Mouse (Mus musculus) stomach, postnatal 0 days (tissue): ENCODE measurements around the gene Ctr9. TPM values are rescaled to one million over a fixed set of nuclear protein-coding genes. Genes with fewer than 3 reads are reported as not detected.

ENCODE experiments used
- ATAC-seq: fragments of 200-750 bp; cut with Nextera tagmentation; 2 replicates; pipeline ENCODE4 v1.8.0; 2017; ENCODE audit not compliant: low FRiP score, low TSS enrichment
- DNase-seq: peaks from one replicate; pipeline ENCODE4 v3.0.0-alpha.2; 2016; ENCODE audit warnings: low spot score
- H3K27ac ChIP-seq: fragments of 300-500 bp; sonication (generic); replicated peaks from 2 replicates; pipeline ENCODE4 v1.5.1; 2014; ENCODE audit warnings: mild to moderate bottlenecking, control low read depth
- H3K27me3 ChIP-seq: fragments of 300-500 bp; sonication (generic); 2 replicates; pipeline ENCODE4 v1.6.1; 2014; ENCODE audit warnings: low read length; ENCODE audit not compliant: control insufficient read depth, insufficient read depth
- H3K36me3 ChIP-seq: fragments of 300-500 bp; sonication (generic); 2 replicates; pipeline ENCODE4 v1.6.1; 2014; ENCODE audit warnings: low read length, mixed read lengths; ENCODE audit not compliant: control insufficient read depth, insufficient read depth
- H3K4me1 ChIP-seq: fragments of 300-500 bp; sonication (generic); replicated peaks from 2 replicates; pipeline ENCODE4 v1.6.1; 2014; ENCODE audit warnings: antibody characterized with exemption; ENCODE audit not compliant: control insufficient read depth, insufficient read depth
- H3K4me2 ChIP-seq: fragments of 300-500 bp; sonication (generic); replicated peaks from 2 replicates; pipeline ENCODE4 v1.6.1; 2014; ENCODE audit warnings: low read depth, mild to moderate bottlenecking, control low read depth, moderate library complexity
- H3K4me3 ChIP-seq: fragments of 300-500 bp; sonication (generic); 2 replicates; pipeline ENCODE4 v1.5.1; 2014; ENCODE audit warnings: low read depth, low read length, control low read depth
- H3K9ac ChIP-seq: fragments of 300-500 bp; sonication (generic); 2 replicates; pipeline ENCODE4 v1.6.1; 2014; ENCODE audit warnings: mild to moderate bottlenecking, low read length, control low read depth, mixed read lengths
- H3K9me3 ChIP-seq: fragments of 300-500 bp; sonication (generic); 2 replicates; pipeline ENCODE4 v1.6.1; 2016; ENCODE audit warnings: low read length; ENCODE audit not compliant: control insufficient read depth
- CTCF ChIP-seq: IDR thresholded peaks from 2 replicates; pipeline ENCODE4 v1.5.1; 2016; ENCODE audit warnings: antibody characterized with exemption, low read depth, mild to moderate bottlenecking, moderate library complexity
- EP300 ChIP-seq: optimal IDR thresholded peaks from 2 replicates; pipeline ENCODE3; 2016; ENCODE audit warnings: antibody characterized with exemption
- WGBS: fragments of 180-500 bp; shearing (Covaris S2); extraction: QIAGEN DNeasy Blood & Tissue Kit; methylation state at CpG from one replicate; pipeline ENCODE4 v1.1.7; 2014; 5-methylcytosine and 5-hydroxymethylcytosine counted together
- polyA plus RNA-seq: library from polyadenylated mRNA; unstranded; fragments of >200 nt; fragmentation: Nextera tagmentation; extraction: Ambion mirVana; gene quantifications from 2 replicates; pipeline ENCODE4 v1.2.1, GENCODE M21; 2015

Gene Ctr9
- polyA plus RNA-seq: 22.4 and 26.4 TPM in 2 replicates

GRCm38 (mm10) chr7:111028281-111029045 is at the start of gene Ctr9:
TSS of gene Ctr9 (plus strand) at chr7:111028951.
- Histone ChIP-seq H3K9me3 (no peaks in the 10 kb centered on the region), H3K36me3 (no peaks in the 10 kb centered on the region), H3K4me3 (peak within 1 kb of the TSS; percentile 83), H3K4me1 (no peaks in the 10 kb centered on the region; the same call in 1 of the 2 replicates), H3K27ac (peak within 1 kb of the TSS; percentile 94), H3K27me3 (no peaks in the 10 kb centered on the region), H3K4me2 (peak within 1 kb of the TSS; percentile 80), H3K9ac (peak within 1 kb of the TSS; percentile 84)
- WGBS: 5% methylated on average over 45 of the region's 45 CpGs
- ATAC-seq: peak; percentile 95
- peak; percentile 52 for TF ChIP-seq EP300
- TF ChIP-seq CTCF: peak; percentile 18; the same call in 1 of the 2 replicates
- DNase-seq: peak; percentile 94

- DNase-seq (no peak), ATAC-seq (no peak)
- H3K4me3 ChIP-seq: peak overlapping the region; percentile 34
- H3K36me3 ChIP-seq: no peaks in the 10 kb centered on the region
- H3K9ac ChIP-seq: peak overlapping the region; percentile 54
- H3K4me2 ChIP-seq: peak overlapping the region; percentile 55
- WGBS: 34% methylated on average over 8 of the region's 8 CpGs
- no peaks in the 10 kb centered on the region for H3K27me3 ChIP-seq
- TF ChIP-seq CTCF: no peak
- no peak for TF ChIP-seq EP300
- peak overlapping the region; percentile 95 for H3K27ac ChIP-seq
- H3K9me3 ChIP-seq: no peaks in the 10 kb centered on the region
- 0 out of 2 replicates have a peak, but pooled peaks cover 4% of the 10 kb centered on the region for H3K4me1 ChIP-seq
Observed at GRCm38 (mm10) chr7:110981036-110981435, 47.7 kb upstream of the Ctr9 start.

DNA sequence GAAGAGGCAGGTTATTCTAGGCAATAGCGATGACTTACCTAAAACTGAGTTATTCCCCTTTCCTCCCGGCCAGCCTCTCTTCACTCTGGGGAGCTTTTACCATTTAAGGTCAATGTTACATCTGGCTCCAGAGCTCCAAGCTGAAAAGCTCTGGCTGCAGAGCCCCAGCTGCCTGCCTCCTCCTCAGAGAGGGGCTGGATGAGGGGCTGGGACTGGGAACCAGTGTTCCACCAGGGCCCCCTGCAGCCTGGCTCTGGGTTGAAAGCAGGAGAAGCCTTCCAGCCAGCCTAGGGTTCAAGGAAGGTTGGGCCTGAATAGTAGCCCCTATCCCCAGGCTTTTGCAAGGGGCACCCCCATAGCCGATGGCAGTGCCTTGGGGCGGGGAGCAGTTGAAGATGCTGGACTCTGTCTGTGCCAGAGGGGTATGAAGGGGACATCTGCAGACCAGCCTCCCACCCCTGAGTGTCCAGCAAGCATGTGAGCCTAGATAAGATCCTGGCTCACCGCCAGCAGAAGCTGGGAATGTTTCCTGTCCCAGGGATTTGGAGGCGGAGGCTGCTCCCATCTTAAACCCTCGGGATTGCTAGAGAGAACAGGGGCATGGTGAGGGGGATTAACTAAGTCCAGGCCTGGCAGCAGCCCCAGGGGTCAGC is 46.6 kb upstream of the Ctr9 start, which contains the start of gene Mrvi1:
Gene Mrvi1, minus strand, starts transcription at position 409 of the 653 bp plus-strand sequence.
- Histone ChIP-seq H3K4me2 (peak within 1 kb of the TSS; percentile 55), H3K27ac (peak within 1 kb of the TSS; percentile 95), H3K4me3 (peak within 1 kb of the TSS; percentile 34), H3K27me3 (no peaks in the 10 kb centered on the region), H3K36me3 (no peaks in the 10 kb centered on the region), H3K4me1 (0 out of 2 replicates have a peak, but pooled peaks cover 2% of the 10 kb centered on the region), H3K9me3 (no peaks in the 10 kb centered on the region), H3K9ac (peak within 1 kb of the TSS; percentile 54)
- 33% methylated on average over 7 of the region's 7 CpGs for WGBS
- TF ChIP-seq CTCF (peak; percentile 16; the same call in 1 of the 2 replicates), EP300 (no peak)
- ATAC-seq: peak; percentile 74; the same call in 1 of the 2 replicates
- peak; percentile 36 for DNase-seq

- WGBS: 34% methylated on average over 4 of the region's 4 CpGs
- ATAC-seq: peak; percentile 65; the same call in 1 of the 2 replicates
Observed at GRCm38 (mm10) chr7:110982764-110983163, 46.0 kb upstream of the Ctr9 start.

GRCm38 (mm10) chr7:110983621-110984020 is 45.1 kb upstream of the Ctr9 start:
- DNase-seq (no peak), ATAC-seq (no peak)
- Histone ChIP-seq H3K9ac (no peak overlapping the region), H3K27ac (peak overlapping the region; percentile 95; the same call in 1 of the 2 replicates), H3K4me2 (no peak overlapping the region), H3K27me3 (no peaks in the 10 kb centered on the region), H3K36me3 (no peaks in the 10 kb centered on the region), H3K9me3 (no peaks in the 10 kb centered on the region), H3K4me3 (no peak overlapping the region), H3K4me1 (no peaks in the 10 kb centered on the region)
- no peak for TF ChIP-seq CTCF
- no peak for TF ChIP-seq EP300
- WGBS: 41% methylated on average over 5 of the region's 5 CpGs

More at GRCm38 (mm10) chr7:110982764-110983163, 46.0 kb upstream of the Ctr9 start:
- TF ChIP-seq EP300: no peak
- TF ChIP-seq CTCF: peak; percentile 80
- Histone ChIP-seq H3K27ac (peak overlapping the region; percentile 95), H3K27me3 (no peaks in the 10 kb centered on the region), H3K36me3 (no peaks in the 10 kb centered on the region), H3K9ac (peak overlapping the region; percentile 54; the same call in 1 of the 2 replicates), H3K4me3 (peak overlapping the region; percentile 34), H3K4me2 (peak overlapping the region; percentile 55; the same call in 1 of the 2 replicates), H3K4me1 (no peaks in the 10 kb centered on the region), H3K9me3 (no peaks in the 10 kb centered on the region)
- peak; percentile 58 for DNase-seq
